Mouse (Mus musculus) spleen, postnatal 14 days (tissue): ENCODE data around the gene Slc6a2.

ENCODE experiments used
- DNase-seq, 2 experiments: peaks; one replicate each; pipeline ENCODE4 v3.0.0; 2021 to 2022; ENCODE audit warnings: low spot score in 2 of 2

Slc6a2 gene

GRCm38 (mm10) chr8:92959779-92960178 is at the start of gene Slc6a2:
Gene Slc6a2 (plus strand): TSS chr8:92960079.
- DNase-seq: no peak

DNA sequence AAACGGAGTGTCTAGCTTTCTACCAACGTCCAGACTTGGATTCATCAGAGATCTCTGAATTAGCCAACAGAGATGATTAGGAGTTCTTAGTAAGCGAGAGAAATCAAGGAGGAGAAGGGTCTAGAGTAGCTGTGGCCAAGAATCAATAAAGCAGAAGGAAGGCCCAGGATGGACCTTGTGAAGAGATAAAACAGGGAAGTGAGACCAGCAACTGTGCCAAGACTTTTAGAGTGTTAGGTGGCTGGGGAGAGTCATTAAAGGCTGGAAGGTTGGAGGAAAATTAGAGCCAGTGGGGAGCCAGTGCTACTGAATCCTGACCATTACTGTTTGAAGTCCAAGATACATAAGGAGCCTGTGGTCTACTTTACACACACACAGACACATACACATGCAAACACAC is 48.4 kb upstream of the Slc6a2 start:
- DNase-seq: no peak

- DNase-seq: no peak
Observed at GRCm38 (mm10) chr8:92913396-92913795, 46.5 kb upstream of the Slc6a2 start.

- DNase-seq: no peak
Observed at GRCm38 (mm10) chr8:92916082-92916481, 43.8 kb upstream of the Slc6a2 start.

DNA sequence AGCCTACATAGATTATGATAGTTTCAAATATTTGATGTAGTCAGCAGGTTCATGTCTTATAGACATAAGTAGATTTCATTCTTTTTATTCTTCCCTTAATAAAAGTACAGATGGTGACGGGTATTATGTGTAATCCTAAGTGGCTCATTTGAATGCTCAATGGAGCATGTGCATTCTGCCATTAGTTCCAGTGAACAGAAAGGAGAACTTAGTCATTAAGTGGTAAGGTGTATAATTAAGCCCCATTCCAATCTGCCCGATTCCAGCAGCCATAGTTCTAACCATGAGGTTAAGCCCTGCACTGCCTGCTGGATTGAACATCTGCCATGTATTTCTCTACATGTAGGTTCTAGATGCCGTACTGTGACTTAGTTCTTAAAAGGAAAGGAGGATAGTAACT is 38.1 kb upstream of the Slc6a2 start:
- no peak for DNase-seq

- no peak for DNase-seq
Observed at GRCm38 (mm10) chr8:92928986-92929385, 30.9 kb upstream of the Slc6a2 start.

DNA sequence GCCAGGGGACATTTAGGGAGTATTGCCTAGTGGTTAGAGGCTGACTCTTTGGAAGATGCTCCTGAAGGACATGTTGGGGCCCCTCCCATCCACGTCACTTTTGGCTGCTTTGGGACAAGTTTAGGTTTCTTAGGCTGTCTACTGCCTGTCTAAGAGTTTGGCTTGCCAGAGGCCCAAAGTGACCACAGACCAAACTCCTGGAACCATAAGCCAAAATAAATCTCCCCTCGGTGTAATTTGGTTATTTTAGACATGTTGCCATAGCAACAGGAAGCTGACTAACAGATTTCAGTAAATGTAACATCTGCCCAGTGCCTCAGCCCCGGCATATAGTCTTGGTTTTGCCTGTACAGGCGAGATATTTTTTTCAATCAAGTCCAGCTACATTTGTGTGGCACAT is 21.8 kb upstream of the Slc6a2 start:
- no peak for DNase-seq

DNA sequence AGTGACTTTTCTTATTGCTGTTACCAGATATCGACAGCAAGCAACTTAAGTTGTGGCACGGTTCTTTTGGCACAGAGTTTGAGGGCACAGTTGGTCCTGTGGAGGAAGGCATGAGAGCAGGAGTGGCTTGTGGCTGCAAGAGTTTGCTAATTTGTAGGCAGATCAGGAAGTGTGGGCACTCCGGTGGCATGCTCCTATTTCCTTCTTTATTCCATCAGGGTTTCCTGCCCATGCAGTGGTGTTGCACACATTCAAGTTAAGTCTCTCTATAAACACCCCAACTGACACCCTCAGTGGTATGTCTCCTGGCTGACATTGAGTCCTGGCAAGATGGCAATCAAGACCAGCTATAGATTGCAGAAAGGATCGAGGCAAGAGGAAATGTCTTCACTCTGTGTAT is 10.8 kb upstream of the Slc6a2 start:
- no peak for DNase-seq

- no peak for DNase-seq
Observed at GRCm38 (mm10) chr8:92950639-92951371, 9.1 kb upstream of the Slc6a2 start.

DNA sequence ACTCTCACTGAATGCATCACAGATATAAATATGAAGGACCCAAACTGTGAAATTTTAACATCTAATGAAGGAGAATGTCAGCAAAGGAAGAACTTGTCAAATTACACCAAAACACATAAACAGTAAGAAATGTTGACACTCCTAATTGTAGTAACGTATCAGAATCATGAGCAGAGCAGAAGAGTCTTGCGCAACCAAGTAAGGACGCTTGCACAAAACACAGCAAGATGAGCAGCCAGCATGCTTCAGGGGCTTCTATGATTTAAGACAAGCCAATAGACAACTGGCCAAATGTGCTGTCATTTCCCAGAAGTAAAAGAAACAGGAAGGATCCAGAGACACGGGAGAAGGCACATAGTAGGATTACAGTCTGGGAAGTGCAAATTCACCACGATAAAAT is 5.8 kb upstream of the Slc6a2 start:
- DNase-seq: no peak

GRCm38 (mm10) chr8:92960451-92960911 is 602 bp downstream of the Slc6a2 start:
- DNase-seq: no peak

- no peak for DNase-seq
Observed at GRCm38 (mm10) chr8:92961088-92961487, 1.2 kb downstream of the Slc6a2 start.

DNA sequence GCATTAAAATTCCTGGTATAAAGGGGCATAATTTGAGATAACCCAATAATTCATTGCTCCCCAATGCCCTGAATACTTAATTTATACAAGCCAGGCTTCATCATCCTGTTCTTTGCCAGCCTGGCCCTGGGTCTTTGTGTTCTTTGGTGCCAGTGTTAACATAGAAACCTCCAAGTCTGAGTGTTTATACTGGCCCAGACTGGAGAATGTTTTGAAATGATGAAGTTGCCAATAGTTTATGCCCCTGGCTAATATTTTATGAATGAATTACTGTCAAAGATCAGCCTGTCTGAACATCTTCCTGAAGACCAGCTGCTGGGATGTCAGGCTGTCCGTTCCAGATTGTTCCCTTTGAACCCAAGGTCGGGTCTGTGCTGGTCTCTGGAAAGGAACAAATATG is 4.7 kb downstream of the Slc6a2 start:
- DNase-seq: no peak

DNA sequence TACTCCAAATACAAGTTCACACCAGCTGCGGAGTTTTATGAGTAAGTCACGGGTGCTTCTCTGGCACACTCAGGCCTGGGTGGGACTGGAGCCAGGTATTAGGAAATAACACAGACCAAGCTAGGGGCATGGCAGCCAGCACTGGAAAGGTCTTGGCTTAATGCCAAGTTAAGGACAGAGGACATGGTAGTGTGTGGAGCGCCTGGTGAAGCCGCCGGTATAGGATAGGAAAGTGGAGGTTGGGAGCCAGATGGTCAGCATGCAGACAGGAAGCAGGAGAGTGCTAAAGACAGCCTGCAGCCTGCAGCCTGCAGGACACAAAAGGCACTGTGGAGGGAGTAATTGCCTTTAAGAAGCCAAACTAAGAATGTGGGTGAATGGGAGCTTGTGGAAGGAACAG is 13.1 kb downstream of the Slc6a2 start:
- no peak for DNase-seq

DNA sequence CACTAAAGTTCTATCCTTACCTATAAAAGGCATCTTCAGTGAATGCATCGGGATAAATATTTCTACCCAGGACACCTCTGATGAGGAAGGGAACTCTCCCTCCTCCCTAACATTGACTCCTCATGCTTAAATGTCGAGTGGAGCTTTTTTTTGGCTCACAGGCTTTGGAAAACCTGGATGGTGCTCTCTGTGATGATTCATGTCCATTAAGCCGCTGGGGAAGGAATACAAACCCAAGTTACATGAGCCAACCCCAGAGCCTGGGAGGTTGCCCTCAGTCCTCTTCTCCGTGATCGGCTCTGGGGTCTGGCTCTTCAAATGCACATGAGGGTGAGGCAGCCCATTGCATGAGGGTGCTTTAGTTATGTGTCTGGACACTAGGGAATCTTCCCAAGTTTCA is 16.8 kb downstream of the Slc6a2 start:
- DNase-seq: no peak

GRCm38 (mm10) chr8:92982491-92982890 is 22.6 kb downstream of the Slc6a2 start:
- no peak for DNase-seq

- no peak for DNase-seq
Observed at GRCm38 (mm10) chr8:92984376-92984775, 24.5 kb downstream of the Slc6a2 start.

DNA sequence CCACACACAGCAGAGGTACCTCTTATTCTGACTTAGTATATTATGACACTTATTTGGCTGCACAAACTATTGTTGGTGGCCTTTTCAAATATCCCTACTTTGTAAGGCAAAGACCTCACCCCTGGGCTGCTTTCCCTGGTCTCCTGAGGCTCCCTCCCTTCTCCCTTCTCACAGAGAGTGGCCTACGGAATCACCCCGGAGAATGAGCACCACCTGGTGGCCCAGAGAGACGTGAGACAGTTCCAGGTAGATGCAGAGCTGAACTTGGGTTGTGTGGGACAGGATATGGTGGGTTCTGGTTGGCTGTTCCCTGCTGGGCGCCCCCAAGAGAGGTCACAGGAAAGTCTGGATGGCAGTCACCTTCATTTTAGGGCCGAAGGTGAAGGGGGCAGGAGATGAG is 37.0 kb downstream of the Slc6a2 start:
- no peak for DNase-seq

DNA sequence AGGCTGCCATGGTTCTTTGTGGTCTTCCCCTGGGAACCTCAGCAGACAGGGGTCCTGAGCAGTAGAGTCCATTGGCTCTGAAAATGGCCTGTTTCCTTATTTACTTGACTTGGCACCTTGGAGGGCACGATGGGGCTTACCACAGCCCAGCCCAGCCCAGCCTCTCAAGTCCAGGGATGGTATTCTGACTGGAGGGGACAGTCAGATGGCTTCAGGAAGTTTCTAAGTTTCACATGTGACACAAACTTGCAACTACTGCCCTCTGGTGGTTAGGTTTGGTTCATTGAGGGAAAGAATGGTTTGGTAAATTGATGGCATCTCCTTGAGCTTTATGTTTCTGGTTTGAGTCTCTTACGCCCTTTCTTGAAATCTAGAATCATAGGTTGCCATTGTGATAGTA is 38.7 kb downstream of the Slc6a2 start:
- no peak for DNase-seq

- DNase-seq: no peak
Observed at GRCm38 (mm10) chr8:93010286-93010685, 50.4 kb downstream of the Slc6a2 start.

DNA sequence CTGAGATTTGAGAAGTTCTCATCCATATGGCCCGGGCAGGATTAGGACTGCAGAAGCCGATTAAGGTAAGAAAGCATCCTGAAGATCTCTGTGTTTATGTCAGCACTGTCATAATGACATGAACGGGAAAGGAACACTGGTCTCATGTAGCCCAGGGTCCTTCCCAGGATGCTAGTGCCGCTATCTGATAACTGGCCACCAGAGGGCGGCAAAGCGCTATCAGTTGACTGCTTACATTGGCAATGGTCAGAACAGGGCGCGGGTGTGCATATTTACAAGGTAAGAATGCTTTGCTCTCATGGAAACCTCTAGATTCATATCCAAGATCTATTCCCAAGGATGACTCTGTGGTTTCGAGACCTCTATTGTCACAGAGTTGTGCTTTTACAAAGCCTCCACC is 51.6 kb downstream of the Slc6a2 start:
- DNase-seq: peak; percentile 22 to 53

DNA sequence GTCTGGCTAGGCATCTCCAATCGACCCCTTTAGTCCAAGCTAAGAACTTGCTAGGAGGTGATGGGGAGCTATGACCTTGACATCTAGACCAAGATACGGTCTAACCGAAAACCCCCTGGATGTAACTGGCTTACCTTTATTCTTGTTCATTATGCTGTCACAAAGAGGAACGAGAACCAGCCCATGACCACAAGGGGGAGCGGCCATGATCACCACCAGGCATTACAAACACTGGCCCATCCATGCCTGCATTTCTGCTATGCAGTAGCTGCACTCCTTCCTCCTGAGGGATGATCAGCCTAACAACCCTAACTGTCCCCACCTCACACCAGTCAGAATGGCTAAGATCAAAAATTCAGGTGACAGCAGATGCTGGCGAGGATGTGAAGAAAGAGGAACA is 52.3 kb downstream of the Slc6a2 start:
- no peak for DNase-seq

GRCm38 (mm10) chr8:93014300-93014699 is 54.4 kb downstream of the Slc6a2 start:
- DNase-seq: no peak

GRCm38 (mm10) chr8:93021738-93022137 is 61.9 kb downstream of the Slc6a2 start:
- no peak for DNase-seq
